ENCODE assay signal across 19 mouse cellular contexts in the genomic region with DNA sequence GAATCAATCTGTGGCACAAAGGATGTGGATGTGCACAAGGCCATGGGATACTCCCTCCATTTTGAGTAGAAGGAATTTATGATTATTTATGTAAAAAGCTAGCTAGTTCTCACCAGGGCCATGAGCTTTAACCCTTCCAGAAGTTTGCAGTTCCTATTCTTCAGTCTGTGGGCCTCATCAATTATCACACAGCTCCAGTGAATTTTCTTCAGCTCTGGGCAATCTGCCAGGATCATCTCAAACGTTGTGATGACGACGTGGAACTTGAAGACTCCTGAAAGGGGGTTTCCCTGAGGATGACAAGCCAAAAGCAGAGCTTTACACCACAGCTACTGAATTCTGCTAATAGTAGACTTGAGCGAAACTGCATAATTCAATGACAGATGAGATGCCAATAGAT.
DNase-seq lines count a peak whose midpoint lies in the region; ATAC-seq and TF ChIP-seq lines count a peak whose summit lies in the region.
"Had no signal": no experiment of that assay in that cellular context is flagged by ENCODE, and none has a peak within 500 bp of the region (broad histone marks: within the 10 kb centered on the region; RNA-seq: fewer than 3 reads in every experiment).

No protein-coding gene starts in this region.

- H3K9me3 ChIP-seq in forebrain, postnatal 0 days (ENCODE audit: low read length) = no peaks in the 10 kb centered on the region
- no peaks in the 10 kb centered on the region for H3K9me3 ChIP-seq in forebrain, embryonic 10.5 days
- no peaks in the 10 kb centered on the region for H3K9me3 ChIP-seq in lung, embryonic 14.5 days (ENCODE audit: low read depth, low read length)
- H3K9me3 ChIP-seq: embryonic facial prominence, embryonic 13.5 days; liver, embryonic 12.5 days had no signal

- H3K4me2 ChIP-seq in forebrain, postnatal 0 days (ENCODE audit: low read depth) = no peak overlapping the region
- no peak overlapping the region for H3K4me2 ChIP-seq in lung, embryonic 14.5 days
- H3K4me2 ChIP-seq: embryonic facial prominence, embryonic 13.5 days; heart, embryonic 11.5 days; liver, embryonic 12.5 days; midbrain, embryonic 11.5 days had no signal

- DNase-seq in forebrain, postnatal 0 days = peak; percentile 67
- DNase-seq in forebrain, embryonic 10.5 days (ENCODE audit: extremely low spot score, low spot score) = no peak
- DNase-seq in lung, embryonic 14.5 days = peak; percentile 96
- DNase-seq in lung, adult 18-20 months = no peak
- peak; percentile 12 for DNase-seq in 416B (ENCODE audit: low read depth)
- peak; percentile 50 for DNase-seq in NIH3T3 (ENCODE audit: low read depth)
- DNase-seq in gastrocnemius, adult 8-10 months (ENCODE audit: low spot score in 2 of 2) = no peak
- DNase-seq: adrenal gland, adult 2 months; cerebellum, adult 9-11 months; gastrocnemius, postnatal 14 days; heart, postnatal 4 days; layer of hippocampus, adult 9-11 months had no signal

- H3K27me3 ChIP-seq in forebrain, postnatal 0 days (ENCODE audit: insufficient read depth, low read length) = no peaks in the 10 kb centered on the region
- no peaks in the 10 kb centered on the region for H3K27me3 ChIP-seq in forebrain, embryonic 10.5 days (ENCODE audit: poor library complexity, severe bottlenecking)
- H3K27me3 ChIP-seq in lung, embryonic 14.5 days (ENCODE audit: insufficient read depth, low read length) = no peaks in the 10 kb centered on the region
- H3K27me3 ChIP-seq: embryonic facial prominence, embryonic 13.5 days; liver, embryonic 12.5 days had no signal

- peaks cover 73% of the 10 kb centered on the region for H3K36me3 ChIP-seq in forebrain, postnatal 0 days (ENCODE audit: insufficient read depth)
- peaks cover 99% of the 10 kb centered on the region for H3K36me3 ChIP-seq in forebrain, embryonic 10.5 days (replicated peaks)
- H3K36me3 ChIP-seq in lung, embryonic 14.5 days (ENCODE audit: insufficient read depth) = peaks cover 84% of the 10 kb centered on the region

- no peak overlapping the region for H3K27ac ChIP-seq in forebrain, postnatal 0 days (ENCODE audit: low read depth, low read length)
- H3K27ac ChIP-seq in forebrain, embryonic 10.5 days = no peak overlapping the region
- no peak overlapping the region for H3K27ac ChIP-seq in lung, embryonic 14.5 days (ENCODE audit: low read depth)
- H3K27ac ChIP-seq: embryonic facial prominence, embryonic 13.5 days; liver, embryonic 12.5 days had no signal

- TF ChIP-seq CTCF in forebrain, postnatal 0 days (IDR thresholded peaks at IDR 0.05; ENCODE audit: low read depth) = no peak
- no peak for TF ChIP-seq CTCF in lung, embryonic 14.5 days (IDR thresholded peaks at IDR 0.05; ENCODE audit: low read depth)

- peak; percentile 65; the same call in 1 of the 2 replicates for ATAC-seq in forebrain, postnatal 0 days
- ATAC-seq in lung, embryonic 14.5 days (ENCODE audit: insufficient read depth) = peak; percentile 94
- ATAC-seq in megakaryocyte, adult 5-6 weeks (ENCODE audit: poor library complexity, severe bottlenecking) = no peak
- ATAC-seq: CD4-positive, CD25-positive, alpha-beta regulatory T cell, adult 4 months; inflammation-experienced regulatory T-cells, adult 6 months; liver, embryonic 12.5 days had no signal

- H3K4me1 ChIP-seq in forebrain, postnatal 0 days (ENCODE audit: insufficient read depth) = no peaks in the 10 kb centered on the region
- H3K4me1 ChIP-seq in forebrain, embryonic 10.5 days = no peaks in the 10 kb centered on the region
- no peaks in the 10 kb centered on the region for H3K4me1 ChIP-seq in lung, embryonic 14.5 days (ENCODE audit: insufficient read depth)
- H3K4me1 ChIP-seq: embryonic facial prominence, embryonic 13.5 days; liver, embryonic 12.5 days had no signal

- H3K4me3 ChIP-seq in forebrain, postnatal 0 days (ENCODE audit: low read depth, low read length) = no peak overlapping the region
- no peak overlapping the region for H3K4me3 ChIP-seq in forebrain, embryonic 10.5 days
- no peak overlapping the region for H3K4me3 ChIP-seq in lung, embryonic 14.5 days (ENCODE audit: low read depth, low read length)
- H3K4me3 ChIP-seq: embryonic facial prominence, embryonic 13.5 days; liver, embryonic 12.5 days had no signal

- 22% methylated on average over 4 of the region's 4 CpGs for WGBS in forebrain, postnatal 0 days
- WGBS in forebrain, embryonic 10.5 days = 94% methylated on average over 4 of the region's 4 CpGs
- 23% methylated on average over 4 of the region's 4 CpGs for WGBS in lung, embryonic 14.5 days

- H3K9ac ChIP-seq in forebrain, postnatal 0 days = no peak overlapping the region
- H3K9ac ChIP-seq in lung, embryonic 14.5 days = no peak overlapping the region
- H3K9ac ChIP-seq: embryonic facial prominence, embryonic 13.5 days; liver, embryonic 12.5 days had no signal

Comparison
In these comparisons a context has a peak if more than half of its experiments do, and no peak if none do; other contexts are left out.
1. DNase-seq: peak in forebrain, postnatal 0 days (single experiment), lung, embryonic 14.5 days (single experiment), 416B (single experiment) and NIH3T3 (single experiment); none in forebrain, embryonic 10.5 days (single experiment), lung, adult 18-20 months (0 of 2) and gastrocnemius, adult 8-10 months (0 of 2).